ENCODE assay signal across 8 mouse cellular contexts in the genomic region with DNA sequence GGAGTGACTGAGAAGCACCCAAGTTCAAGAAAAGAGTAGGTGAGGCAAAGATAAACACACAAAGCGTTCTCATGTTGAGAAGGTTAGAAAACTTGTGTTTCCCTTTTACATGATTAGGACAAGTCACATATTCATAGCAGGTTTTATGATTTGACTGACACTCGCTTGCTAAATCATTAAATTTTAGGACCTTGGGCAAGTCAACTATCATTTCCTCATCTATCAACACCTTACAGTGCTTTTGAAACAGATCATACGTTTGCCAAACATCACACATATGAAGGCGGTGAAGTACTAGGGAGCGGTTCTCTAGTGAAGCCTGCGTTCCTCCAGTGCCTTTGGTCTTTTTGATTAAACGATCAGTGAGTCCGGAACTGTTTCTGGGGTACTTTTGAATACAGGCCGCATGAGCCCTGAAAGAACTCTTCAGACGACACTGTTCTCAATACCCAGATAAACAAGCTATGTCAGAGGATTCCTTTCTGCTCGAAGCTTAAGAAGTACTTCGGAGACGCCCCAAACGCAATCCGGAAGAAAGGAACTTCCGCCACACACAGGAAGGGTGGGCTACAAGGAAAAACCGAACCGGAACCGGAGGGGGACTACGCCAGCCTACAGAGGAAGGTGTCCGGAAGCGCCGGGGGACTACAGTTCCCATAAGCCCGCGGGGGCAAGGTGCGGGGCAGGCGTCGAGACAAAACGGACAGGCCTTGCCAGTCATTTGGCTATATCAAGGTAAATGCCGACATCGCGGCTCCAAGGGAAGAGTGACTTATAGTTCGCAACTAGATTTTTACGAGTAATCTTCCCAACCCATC. TPM values are rescaled to one million over a fixed set of nuclear protein-coding genes. Genes with fewer than 3 reads are reported as not detected.
DNase-seq lines count a peak whose midpoint lies in the region; ATAC-seq lines count a peak whose summit lies in the region.

A gene (plus strand): TSS at position 616 of the 818 bp plus-strand sequence.

- peak; percentile 96 for ATAC-seq in hindbrain, embryonic 14.5 days (ENCODE audit: low FRiP score)

- no peaks in the 10 kb centered on the region for H3K9me3 ChIP-seq in hindbrain, embryonic 14.5 days (ENCODE audit: control insufficient read depth, low read length)

- H3K9ac ChIP-seq in hindbrain, embryonic 14.5 days, result peak within 1 kb of the TSS; percentile 81

- peak within 1 kb of the TSS; percentile 65 for H3K4me3 ChIP-seq in hindbrain, embryonic 14.5 days (replicated peaks; ENCODE audit: low read length)

- peaks cover 14% of the 10 kb centered on the region for H3K36me3 ChIP-seq in hindbrain, embryonic 14.5 days (replicated peaks; ENCODE audit: control insufficient read depth, insufficient read depth)

- DNase-seq in R1 (ENCODE audit: low read depth, low spot score), result peak; percentile 97
- peak; percentile 94 to 96 for DNase-seq in cerebellum, postnatal 25 days
- DNase-seq in frontal cortex, postnatal 25 days (ENCODE audit: low spot score in 2 of 2), result peak; percentile 89 to 93
- peak; percentile 95 for DNase-seq in hindbrain, embryonic 14.5 days (ENCODE audit: low spot score)
- peak; percentile 95 to 96 for DNase-seq in layer of hippocampus, postnatal 36 days
- peak; percentile 98 for DNase-seq in lung, postnatal 36 days
- DNase-seq in retina, postnatal 1 day, result peak; percentile 98
- peak; percentile 87 to 96 for DNase-seq in urinary bladder, adult 18-20 months (ENCODE audit: low spot score in 2 of 2)

- H3K27me3 ChIP-seq in hindbrain, embryonic 14.5 days (ENCODE audit: control insufficient read depth, insufficient read depth, low read length), result no peaks in the 10 kb centered on the region

- peak within 1 kb of the TSS; percentile 97 for H3K27ac ChIP-seq in hindbrain, embryonic 14.5 days

- peaks cover 22% of the 10 kb centered on the region for H3K4me1 ChIP-seq in hindbrain, embryonic 14.5 days (replicated peaks; ENCODE audit: control insufficient read depth, insufficient read depth, low read length)

- 3% methylated on average over 34 of the region's 34 CpGs for WGBS in hindbrain, embryonic 14.5 days

- peak within 1 kb of the TSS; percentile 97 for H3K4me2 ChIP-seq in hindbrain, embryonic 14.5 days (replicated peaks)

RNA-seq across cellular contexts. Expression of the gene that starts here (rescaled TPM):
- 64.1 and 67.2 TPM in 2 replicates for polyA plus RNA-seq in hindbrain, embryonic 14.5 days (2014; fragmentation: Nextera tagmentation; extraction: Ambion mirVana)
- total RNA-seq in layer of hippocampus, postnatal 36 days (2021), result 10 to 100 TPM; 84.9 to 94.1 TPM

Comparison
In these comparisons a context has a peak if more than half of its experiments do, and no peak if none do; other contexts are left out.
1. Peak in every context shown above with its lines: DNase-seq, ATAC-seq, H3K4me3 ChIP-seq and H3K27ac ChIP-seq.